Mouse (Mus musculus) MEL (cell line): ENCODE results near the gene Aco2.

ENCODE experiments used
- CTCF ChIP-seq, 3 experiments: IDR thresholded peaks in 2 of 3; conservative IDR thresholded peaks in 1 of 3; 2 replicates each; pipeline ENCODE4 v1.5.1; 2011 to 2012; ENCODE audit warnings: low read length in 3 of 3, low read depth in 2 of 3, mild to moderate bottlenecking in 2 of 3, improper control_type of control experiment in 1 of 3, inconsistent platforms in 1 of 3, mixed read lengths in 1 of 3, moderate library complexity in 1 of 3; ENCODE audit not compliant: control insufficient read depth in 1 of 3, insufficient read depth in 1 of 3, poor library complexity in 1 of 3, severe bottlenecking in 1 of 3
- NELFE ChIP-seq: IDR thresholded peaks from 2 replicates; pipeline ENCODE4 v1.6.1; 2011; ENCODE audit warnings: low read depth, low read length, improper control_type of control experiment
- POLR2A ChIP-seq, 2 experiments: IDR thresholded peaks; 2 replicates each; pipeline ENCODE4 v1.6.1; 2011 to 2012; ENCODE audit warnings: low read length in 2 of 2, mild to moderate bottlenecking in 2 of 2, control low read depth in 1 of 2, improper control_type of control experiment in 1 of 2, low read depth in 1 of 2, moderate library complexity in 1 of 2; ENCODE audit not compliant: control insufficient read depth in 1 of 2, insufficient read depth in 1 of 2, poor library complexity in 1 of 2
- RAD21 ChIP-seq: IDR thresholded peaks from 2 replicates; pipeline ENCODE4 v1.6.1; 2011; ENCODE audit warnings: mild to moderate bottlenecking, low read depth, low read length, improper control_type of control experiment
- TAL1 ChIP-seq: IDR thresholded peaks from 2 replicates; pipeline ENCODE4 v1.6.1; 2012; ENCODE audit warnings: mild to moderate bottlenecking, inconsistent platforms, low read length, moderate library complexity, mixed read lengths
- TCF12 ChIP-seq: IDR thresholded peaks from 2 replicates; pipeline ENCODE4 v1.6.1; 2014; ENCODE audit warnings: low read depth, mild to moderate bottlenecking, inconsistent platforms, low read length, improper control_type of control experiment, moderate library complexity

- TF ChIP-seq POLR2A (IDR thresholded peaks at IDR 0.05; ENCODE audit: control insufficient read depth in 1 of 2, insufficient read depth in 1 of 2, low read depth in 1 of 2, low read length in 2 of 2, poor library complexity in 1 of 2) (no peak), CTCF (IDR thresholded peaks at IDR 0.05 in 2 of 3, conservative IDR thresholded peaks at IDR 0.05 in 1 of 3; ENCODE audit: control insufficient read depth in 1 of 3, insufficient read depth in 1 of 3, low read depth in 2 of 3, low read length in 3 of 3, poor library complexity in 1 of 3, severe bottlenecking in 1 of 3) (no peak), TCF12 (no peak), TAL1 (no peak), RAD21 (no peak), NELFE (no peak)
These were observed 61.9 kb downstream of the Aco2 start for GRCm38 (mm10) chr15:81933986-81934385.
